Mouse (Mus musculus): ENCODE measurements at regions not wholly inside any gene's neighbourhood (a gene's known extent, or its start where the extent isn't known, plus 50 kb on each side); places are given as distances from the start of the nearest gene placed in this dataset.

- no peak for TF ChIP-seq CTCF (IDR thresholded peaks at IDR 0.05; ENCODE audit: low read depth)
- no peak overlapping the region for H3K4me2 ChIP-seq
- no peak overlapping the region for H3K27ac ChIP-seq (ENCODE audit: low read depth)
- no peak overlapping the region for H3K4me3 ChIP-seq (ENCODE audit: low read depth, low read length)
- H3K9me3 ChIP-seq (ENCODE audit: low read depth, low read length), result no peaks in the 10 kb centered on the region
- ATAC-seq (ENCODE audit: insufficient read depth), result no peak
- no peaks in the 10 kb centered on the region for H3K27me3 ChIP-seq (ENCODE audit: insufficient read depth, low read length)
- DNase-seq, result no peak
- peaks cover 2% of the 10 kb centered on the region; the same call in 1 of the 2 replicates for H3K4me1 ChIP-seq (ENCODE audit: insufficient read depth)
- H3K9ac ChIP-seq, result no peak overlapping the region
- WGBS, result 71% methylated on average over 17 of the region's 17 CpGs
- no peaks in the 10 kb centered on the region for H3K36me3 ChIP-seq (ENCODE audit: insufficient read depth)
Observed at GRCm38 (mm10) chr10:111900723-111901716, 71.4 kb upstream of the Krr1 start.

DNA sequence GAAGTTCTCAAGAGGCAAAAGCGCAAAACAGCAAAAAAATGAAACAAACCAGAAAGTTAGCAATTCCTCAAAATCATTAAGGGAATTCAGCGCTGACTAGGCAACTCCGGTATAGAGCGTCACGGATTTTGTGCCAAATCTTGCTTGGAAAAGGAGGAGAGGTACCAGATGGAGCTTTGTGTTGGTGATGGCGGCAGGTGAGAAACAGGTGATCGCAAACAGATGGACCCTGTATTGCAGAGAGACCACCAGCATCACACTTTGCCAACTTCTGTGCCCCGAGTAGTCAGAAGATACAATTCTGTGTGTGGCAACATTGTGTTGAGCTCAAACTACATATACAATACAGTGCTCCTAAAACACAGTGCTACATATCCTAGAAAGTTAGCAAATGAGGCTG is 68.5 kb upstream of the Krr1 start:
- Histone ChIP-seq H3K9ac (no peak overlapping the region), H3K36me3 (ENCODE audit: insufficient read depth) (no peaks in the 10 kb centered on the region), H3K9me3 (ENCODE audit: low read depth, low read length) (no peaks in the 10 kb centered on the region), H3K27me3 (ENCODE audit: insufficient read depth, low read length) (no peaks in the 10 kb centered on the region), H3K4me2 (no peak overlapping the region), H3K4me3 (ENCODE audit: low read depth, low read length) (no peak overlapping the region), H3K4me1 (ENCODE audit: insufficient read depth) (0 out of 2 replicates have a peak, but pooled peaks cover 2% of the 10 kb centered on the region), H3K27ac (ENCODE audit: low read depth) (no peak overlapping the region)
- ATAC-seq (ENCODE audit: insufficient read depth) (no peak), DNase-seq (no peak)
- WGBS, result 90% methylated on average over 8 of the region's 8 CpGs
- TF ChIP-seq CTCF (IDR thresholded peaks at IDR 0.05; ENCODE audit: low read depth), result no peak

DNA sequence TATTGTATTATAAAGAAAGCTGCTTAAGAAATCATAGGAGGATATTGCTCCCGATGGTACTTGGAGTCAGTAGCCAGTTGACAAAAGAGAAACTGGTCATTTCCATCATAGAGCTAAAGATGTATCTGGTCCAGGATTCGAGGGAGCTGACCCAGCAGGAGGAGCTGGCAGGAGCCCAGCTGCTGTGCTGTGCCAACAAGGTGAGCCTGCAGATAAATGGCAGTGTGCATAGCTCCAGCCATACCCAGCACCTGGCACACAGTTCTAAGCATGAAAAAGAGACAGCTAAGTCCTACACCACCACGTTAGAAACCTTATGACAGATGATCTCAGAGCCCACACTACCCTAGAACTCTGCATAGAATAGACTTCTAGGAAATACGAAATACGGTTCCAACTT is 64.6 kb upstream of the Krr1 start:
- DNase-seq (no peak), ATAC-seq (ENCODE audit: insufficient read depth) (no peak)
- no peak overlapping the region for H3K4me3 ChIP-seq (ENCODE audit: low read depth, low read length)
- no peaks in the 10 kb centered on the region for H3K36me3 ChIP-seq (ENCODE audit: insufficient read depth)
- no peaks in the 10 kb centered on the region for H3K9me3 ChIP-seq (ENCODE audit: low read depth, low read length)
- no peak overlapping the region for H3K27ac ChIP-seq (ENCODE audit: low read depth)
- TF ChIP-seq CTCF (IDR thresholded peaks at IDR 0.05; ENCODE audit: low read depth), result no peak
- 77% methylated on average over 5 of the region's 5 CpGs for WGBS
- H3K4me1 ChIP-seq (ENCODE audit: insufficient read depth), result no peaks in the 10 kb centered on the region
- no peak overlapping the region for H3K9ac ChIP-seq
- H3K27me3 ChIP-seq (ENCODE audit: insufficient read depth, low read length), result no peaks in the 10 kb centered on the region
- no peak overlapping the region for H3K4me2 ChIP-seq

DNA sequence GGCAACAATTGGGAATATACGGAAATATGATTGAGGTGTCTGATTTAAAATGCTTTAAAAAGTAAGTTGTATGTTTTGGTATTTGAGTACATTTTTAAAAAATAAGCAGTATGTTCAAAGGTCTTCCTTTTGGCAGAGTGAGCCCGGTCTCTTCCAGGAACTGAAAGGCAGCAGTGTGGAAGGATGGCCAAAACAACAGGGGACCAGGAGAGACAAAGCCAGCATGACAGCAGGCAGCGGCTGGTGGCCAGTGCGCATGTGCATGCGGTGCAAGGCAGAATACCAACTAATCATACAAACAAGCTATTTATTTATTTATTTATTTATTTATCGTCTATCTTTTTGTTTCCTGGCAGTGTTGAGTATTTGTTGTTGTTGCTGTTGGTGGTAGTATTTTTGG is 59.9 kb upstream of the Krr1 start:
- TF ChIP-seq CTCF (IDR thresholded peaks at IDR 0.05; ENCODE audit: low read depth), result no peak
- ATAC-seq (ENCODE audit: insufficient read depth) (no peak), DNase-seq (no peak)
- Histone ChIP-seq H3K4me3 (ENCODE audit: low read depth, low read length) (no peak overlapping the region), H3K4me2 (no peak overlapping the region), H3K9me3 (ENCODE audit: low read depth, low read length) (no peaks in the 10 kb centered on the region), H3K4me1 (ENCODE audit: insufficient read depth) (no peaks in the 10 kb centered on the region), H3K27me3 (ENCODE audit: insufficient read depth, low read length) (no peaks in the 10 kb centered on the region), H3K9ac (no peak overlapping the region), H3K36me3 (ENCODE audit: insufficient read depth) (no peaks in the 10 kb centered on the region), H3K27ac (ENCODE audit: low read depth) (no peak overlapping the region)
- WGBS, result 91% methylated on average over 6 of the region's 6 CpGs

- H3K27me3 ChIP-seq (ENCODE audit: insufficient read depth, low read length), result no peaks in the 10 kb centered on the region
- no peak overlapping the region for H3K4me2 ChIP-seq
- no peaks in the 10 kb centered on the region for H3K36me3 ChIP-seq (ENCODE audit: insufficient read depth)
- no peak for TF ChIP-seq CTCF (IDR thresholded peaks at IDR 0.05; ENCODE audit: low read depth)
- H3K4me1 ChIP-seq (ENCODE audit: insufficient read depth), result no peaks in the 10 kb centered on the region
- H3K9me3 ChIP-seq (ENCODE audit: low read depth, low read length), result no peaks in the 10 kb centered on the region
- H3K9ac ChIP-seq, result no peak overlapping the region
- no peak overlapping the region for H3K4me3 ChIP-seq (ENCODE audit: low read depth, low read length)
- no peak for ATAC-seq (ENCODE audit: insufficient read depth)
- H3K27ac ChIP-seq (ENCODE audit: low read depth), result no peak overlapping the region
- DNase-seq, result no peak
- 87% methylated on average over 20 of the region's 20 CpGs for WGBS
Observed at GRCm38 (mm10) chr10:111913066-111913785, 59.2 kb upstream of the Krr1 start.

GRCm38 (mm10) chr10:111914231-111914630 is 58.2 kb upstream of the Krr1 start:
- Histone ChIP-seq H3K4me3 (ENCODE audit: low read depth, low read length) (no peak overlapping the region), H3K4me2 (no peak overlapping the region), H3K4me1 (ENCODE audit: insufficient read depth) (no peaks in the 10 kb centered on the region), H3K27me3 (ENCODE audit: insufficient read depth, low read length) (no peaks in the 10 kb centered on the region), H3K9ac (no peak overlapping the region), H3K36me3 (ENCODE audit: insufficient read depth) (no peaks in the 10 kb centered on the region), H3K27ac (ENCODE audit: low read depth) (no peak overlapping the region), H3K9me3 (ENCODE audit: low read depth, low read length) (no peaks in the 10 kb centered on the region)
- DNase-seq (no peak), ATAC-seq (ENCODE audit: insufficient read depth) (no peak)
- TF ChIP-seq CTCF (IDR thresholded peaks at IDR 0.05; ENCODE audit: low read depth), result no peak
- WGBS, result 81% methylated on average over 4 of the region's 4 CpGs

- 77% methylated on average over 3 of the region's 3 CpGs for WGBS
- no peak for TF ChIP-seq CTCF (IDR thresholded peaks at IDR 0.05; ENCODE audit: low read depth)
- Histone ChIP-seq H3K27ac (ENCODE audit: low read depth) (no peak overlapping the region), H3K4me3 (ENCODE audit: low read depth, low read length) (no peak overlapping the region), H3K9me3 (ENCODE audit: low read depth, low read length) (no peaks in the 10 kb centered on the region), H3K9ac (no peak overlapping the region), H3K27me3 (ENCODE audit: insufficient read depth, low read length) (no peaks in the 10 kb centered on the region), H3K4me2 (no peak overlapping the region), H3K36me3 (ENCODE audit: insufficient read depth) (no peaks in the 10 kb centered on the region), H3K4me1 (ENCODE audit: insufficient read depth) (no peaks in the 10 kb centered on the region)
- ATAC-seq (ENCODE audit: insufficient read depth) (no peak), DNase-seq (no peak)
Observed at GRCm38 (mm10) chr10:111918071-111918507, 54.4 kb upstream of the Krr1 start.

Measured in lung, embryonic 14.5 days (tissue).